Mouse (Mus musculus) urinary bladder, adult 2 months (tissue): Measurements from ENCODE around the gene Stard8. TPM values are rescaled to one million over a fixed set of nuclear protein-coding genes. Genes with fewer than 3 reads are reported as not detected.
A peak's percentile ranks its signal among the peaks of the same experiment; 100 is the strongest.
"Not testable (repeated sequence)": the region's sequence is repeated elsewhere in the genome, so short reads cannot be mapped to it uniquely, and the experiment has no call there.

Experiments used
- DNase-seq: peaks from one replicate; pipeline ENCODE4 v3.0.0; 2022; ENCODE audit warnings: low spot score
- polyA plus RNA-seq: library from polyadenylated mRNA; depleted of rRNA; stranded (reverse); fragments of >200 nt; gene quantifications from 2 replicates; pipeline ENCODE4 v1.2.3, GENCODE M21; 2012; rRNA removed

Stard8 gene
- 15.0 and 15.7 TPM in 2 replicates for polyA plus RNA-seq

DNA sequence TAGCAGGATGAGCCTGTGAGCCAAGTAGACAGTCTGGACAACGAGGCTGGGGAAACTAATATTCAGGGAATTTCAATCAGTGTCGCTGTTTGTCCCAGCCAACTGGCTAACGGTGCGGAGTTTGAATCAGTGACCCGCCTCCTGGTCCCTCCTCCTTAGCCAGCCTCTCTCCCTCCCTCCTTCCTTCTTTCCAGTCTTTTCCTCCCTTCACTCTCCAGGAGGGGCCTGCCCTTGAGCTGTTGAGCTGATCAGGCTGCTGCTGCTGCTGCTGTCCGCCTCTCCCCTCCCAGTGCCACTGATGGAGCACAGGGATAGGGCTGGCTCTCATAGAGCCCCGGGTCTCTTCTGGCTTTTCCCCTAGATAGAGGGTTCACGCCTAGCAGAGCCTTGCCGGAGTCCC, at the start of gene Stard8:
Gene Stard8 (plus strand): TSS at position 203 of the 400 bp plus-strand sequence.
- DNase-seq: no peak

DNA sequence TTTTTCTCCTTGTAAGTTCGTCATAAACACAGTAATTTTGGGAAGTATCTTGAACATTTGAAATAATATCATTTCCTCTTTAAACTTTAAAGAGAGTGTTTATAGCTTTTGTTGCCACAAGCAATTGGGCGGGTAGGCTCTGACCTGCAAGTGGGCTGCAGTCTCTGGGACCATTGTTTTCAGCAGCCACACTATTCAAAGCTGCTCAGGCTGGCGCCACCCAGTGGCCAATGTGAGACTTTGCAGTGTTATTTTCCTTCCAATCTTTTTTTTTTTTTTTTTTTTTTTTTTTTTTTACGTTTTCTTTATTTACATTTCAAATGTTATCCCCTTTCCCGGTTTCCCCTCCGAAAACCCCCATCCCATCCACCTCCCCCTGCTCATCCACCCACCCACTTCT, 49.1 kb upstream of the Stard8 start:
- no peak for DNase-seq

DNA sequence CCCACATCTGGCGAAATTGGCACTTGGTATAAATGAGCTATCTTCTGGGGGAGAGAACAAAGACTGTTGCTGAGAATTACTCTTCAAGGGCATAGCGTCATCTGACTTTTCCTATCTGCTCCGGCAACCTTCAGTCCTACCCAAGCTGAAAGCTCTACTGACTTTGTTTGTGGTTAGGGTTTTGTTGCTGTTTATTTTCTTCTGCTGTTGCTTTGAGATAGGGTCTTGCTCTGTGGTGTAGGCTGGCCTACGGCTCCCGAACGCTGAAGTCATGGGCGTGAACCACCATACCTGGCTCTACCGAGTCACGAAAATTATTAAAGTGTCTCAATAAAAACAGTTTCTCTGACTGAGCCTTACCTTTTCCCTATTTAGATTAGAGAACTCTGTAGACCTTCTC, 44.8 kb upstream of the Stard8 start:
- no peak for DNase-seq

DNA sequence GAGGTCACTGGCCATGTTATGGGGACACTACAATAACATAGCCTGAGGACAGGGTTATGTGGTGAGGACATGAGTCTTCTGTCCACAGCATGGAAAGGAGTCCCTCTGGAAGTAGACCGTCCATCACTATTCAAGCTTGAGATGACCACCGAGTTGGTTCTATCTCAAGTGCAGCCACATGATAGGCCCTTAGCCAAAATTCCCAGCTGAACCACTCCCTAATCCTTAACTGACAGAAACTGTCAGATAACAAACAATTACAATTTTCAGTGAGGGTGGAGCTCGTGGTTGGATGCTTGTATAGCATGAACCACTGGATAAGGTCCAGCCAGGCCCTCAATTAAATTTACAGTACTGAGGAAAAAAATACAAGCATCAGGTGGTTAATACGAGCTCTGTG, 44.0 kb upstream of the Stard8 start:
- no peak for DNase-seq

DNA sequence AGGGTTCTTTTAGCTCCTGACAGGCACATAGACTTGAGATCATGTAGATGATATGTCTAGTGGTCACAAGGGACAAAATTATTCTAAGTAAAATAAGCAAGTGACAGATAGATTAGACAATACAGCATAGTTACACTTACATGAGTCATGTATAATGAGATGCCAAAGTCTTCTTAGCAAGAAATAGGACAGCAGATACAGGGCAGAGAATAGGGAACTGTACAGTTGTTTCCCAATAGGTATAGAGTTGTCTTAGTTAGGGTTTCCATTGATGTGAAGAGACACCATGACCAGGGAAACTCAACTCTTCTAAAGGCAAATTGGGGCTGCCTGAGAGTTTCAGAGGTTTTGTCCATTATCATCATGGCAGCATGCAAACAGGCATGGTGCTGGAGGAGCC, 39.3 kb upstream of the Stard8 start:
- no peak for DNase-seq

DNA sequence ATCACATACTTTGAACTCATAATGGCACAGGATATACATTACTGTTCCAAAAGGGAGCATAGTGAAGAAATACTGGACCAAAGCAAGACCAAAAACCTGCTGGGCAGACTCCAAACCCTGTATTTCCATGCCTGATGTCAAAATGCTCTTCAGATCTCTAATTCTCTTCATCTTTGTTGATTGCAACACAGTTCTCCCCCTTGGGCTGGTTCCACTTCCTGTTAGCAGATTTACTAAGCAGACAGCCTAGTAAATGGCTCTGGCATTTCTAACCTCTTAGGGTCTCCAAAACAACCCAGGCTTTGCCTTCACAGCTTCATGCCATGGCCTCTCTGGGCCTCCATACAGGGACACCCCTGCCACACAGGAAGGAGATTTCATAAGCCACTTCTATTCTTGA, 38.5 kb upstream of the Stard8 start:
- DNase-seq: no peak

DNA sequence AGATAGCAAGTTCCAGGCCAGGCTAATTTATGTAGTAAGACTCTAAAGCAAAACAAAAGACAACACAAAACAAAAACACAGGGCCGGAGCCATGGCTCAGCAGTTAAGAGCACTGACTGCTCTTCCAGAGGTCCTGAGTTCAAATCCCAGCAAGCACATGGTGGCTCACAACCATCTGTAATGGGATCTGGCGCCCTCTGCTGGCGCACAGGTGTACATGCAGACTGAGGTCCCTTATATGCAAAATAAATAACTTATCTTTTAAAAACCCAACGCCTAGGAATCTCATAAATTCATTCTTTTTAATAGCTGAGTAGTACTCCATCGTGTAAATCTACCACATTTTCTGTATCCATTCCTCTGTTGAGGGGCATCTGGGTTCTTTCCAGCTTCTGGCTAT, 16.4 kb upstream of the Stard8 start:
- DNase-seq: not testable (repeated sequence)

DNA sequence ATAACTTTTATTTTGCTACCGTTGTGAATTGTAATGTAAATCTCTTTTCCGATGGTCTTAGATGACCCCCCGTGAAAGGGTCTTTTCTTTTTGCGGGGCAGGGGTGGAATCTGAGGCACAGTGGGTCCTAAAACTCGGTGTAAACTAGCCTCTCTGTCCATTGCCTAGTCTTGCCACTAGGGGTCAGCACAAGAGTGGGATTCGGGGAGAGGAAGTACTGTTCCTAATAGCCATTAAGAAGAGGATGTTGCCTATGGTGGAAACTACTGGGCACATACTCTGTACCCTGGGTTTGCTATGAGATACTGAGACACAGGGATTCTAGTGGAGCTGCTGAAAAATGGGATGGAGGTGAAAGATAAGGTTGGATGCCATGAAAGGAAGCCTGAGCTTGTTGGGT, 13.5 kb upstream of the Stard8 start:
- no peak for DNase-seq

DNA sequence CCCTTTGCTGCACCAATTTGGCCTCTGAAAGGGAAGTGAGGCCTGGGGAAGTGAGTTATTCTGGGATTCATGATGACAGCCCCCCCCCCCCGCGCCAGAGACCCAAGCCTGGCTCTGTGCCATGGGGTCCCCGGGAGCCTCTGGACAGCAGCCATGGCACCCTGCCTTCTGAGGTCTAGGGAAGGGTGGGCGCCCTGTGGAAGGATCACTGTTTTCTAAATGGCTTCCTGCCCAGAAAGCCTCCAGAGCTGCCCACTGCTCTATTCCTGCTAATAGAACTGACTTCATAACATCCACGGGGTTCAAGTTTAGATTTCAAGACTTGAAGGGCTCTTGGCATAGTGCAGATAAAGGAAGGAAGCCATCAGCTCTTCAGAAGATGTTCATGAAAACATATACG, 983 bp upstream of the Stard8 start:
- DNase-seq: no peak

DNA sequence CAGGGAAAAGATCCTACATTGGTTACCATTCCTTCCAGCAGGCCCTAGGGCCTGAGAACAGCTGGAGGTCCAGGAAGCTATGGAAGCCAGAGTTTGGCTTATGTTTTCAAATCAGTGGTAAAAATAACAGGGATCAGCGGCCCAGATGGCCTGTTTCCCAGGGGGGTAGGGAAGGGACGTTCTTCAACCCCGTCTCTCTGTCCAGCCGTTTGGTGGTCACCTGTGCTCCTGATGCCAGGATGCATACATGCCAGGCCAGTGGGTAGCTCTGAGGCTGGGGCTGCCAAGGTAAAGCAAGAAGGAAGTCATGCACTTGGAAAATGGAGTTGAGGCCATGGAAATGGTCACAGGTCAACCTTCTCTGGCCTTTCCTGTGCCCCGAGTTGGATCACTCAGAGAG, 7.5 kb downstream of the Stard8 start:
- no peak for DNase-seq

DNA sequence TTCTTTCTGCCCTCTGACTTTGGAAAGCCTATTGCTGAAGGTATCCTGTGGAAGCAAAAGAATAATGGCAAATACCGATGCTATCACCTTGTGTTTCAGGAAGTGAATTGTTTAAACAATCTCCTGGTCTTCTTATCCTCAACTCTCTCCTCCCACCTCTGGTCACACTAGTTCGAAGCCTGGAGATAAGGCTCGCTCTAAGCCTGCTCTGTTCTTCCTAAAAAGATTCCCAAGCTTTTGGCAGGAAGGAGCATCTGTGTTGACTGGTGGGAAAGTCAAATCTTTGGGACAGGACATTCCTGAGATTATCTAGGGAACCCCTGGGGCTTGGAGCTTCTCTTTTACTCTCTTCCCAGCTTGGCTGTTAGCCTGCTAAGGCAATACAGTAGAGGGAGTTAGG, 8.2 kb downstream of the Stard8 start:
- no peak for DNase-seq

DNA sequence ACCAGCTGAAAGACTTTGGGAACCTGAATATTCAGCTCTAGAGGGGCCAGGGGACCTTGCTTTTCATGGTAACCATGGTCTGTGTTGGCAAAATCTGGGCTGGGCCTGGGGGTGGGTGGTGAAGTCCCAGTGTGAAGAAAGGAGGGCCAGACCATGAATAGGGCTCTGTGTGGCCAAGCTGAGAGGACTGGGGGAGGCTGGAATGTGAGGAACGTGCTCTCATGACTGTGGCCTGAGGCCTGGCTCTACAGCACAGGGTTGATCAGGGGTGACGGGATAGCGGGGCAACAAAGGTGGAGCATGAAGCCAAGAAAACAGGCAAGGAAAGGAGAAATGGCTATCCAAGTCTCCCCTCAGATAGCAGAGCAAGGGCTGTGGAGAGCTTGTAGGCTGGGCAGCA, 9.4 kb downstream of the Stard8 start:
- no peak for DNase-seq

DNA sequence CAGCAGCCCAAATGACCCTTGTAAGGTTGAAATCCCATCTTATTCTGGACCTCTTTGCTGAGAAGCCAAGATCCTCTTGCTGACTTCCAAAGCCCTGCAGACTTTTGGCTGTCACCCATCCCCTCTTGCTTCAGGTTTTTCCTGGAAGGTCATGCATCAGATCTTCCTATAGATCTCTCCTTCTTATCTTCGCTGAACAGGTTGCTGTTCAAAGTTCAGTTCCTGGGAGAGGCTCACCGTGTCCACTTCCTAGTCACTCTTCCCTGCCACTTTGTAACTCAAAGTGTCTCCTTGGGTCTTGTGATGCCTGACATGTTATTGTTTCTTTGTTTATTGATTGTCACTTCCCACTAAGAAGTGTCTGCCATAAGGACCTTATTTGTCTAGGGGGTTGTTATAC, 12.7 kb downstream of the Stard8 start:
- no peak for DNase-seq

DNA sequence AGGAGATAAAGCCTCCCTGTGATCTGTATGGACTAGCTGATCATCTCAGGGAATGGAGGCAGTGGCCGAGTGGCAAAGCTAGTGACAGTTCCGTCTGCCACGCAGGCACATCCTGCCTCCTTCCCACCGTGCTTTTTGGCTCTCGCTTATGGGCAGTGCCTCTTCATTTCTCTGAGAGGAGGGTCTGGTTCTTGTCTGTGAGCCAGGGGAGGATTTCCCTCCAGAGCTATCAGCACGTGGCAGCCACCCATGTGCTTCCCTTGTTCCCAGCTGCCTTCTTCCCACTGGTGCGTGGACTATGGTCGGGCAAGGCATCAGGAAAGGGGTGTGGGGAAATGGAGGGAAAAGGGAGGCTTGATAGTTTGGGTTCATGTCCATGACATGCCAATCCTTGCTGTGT, 13.9 kb downstream of the Stard8 start:
- DNase-seq: no peak

DNA sequence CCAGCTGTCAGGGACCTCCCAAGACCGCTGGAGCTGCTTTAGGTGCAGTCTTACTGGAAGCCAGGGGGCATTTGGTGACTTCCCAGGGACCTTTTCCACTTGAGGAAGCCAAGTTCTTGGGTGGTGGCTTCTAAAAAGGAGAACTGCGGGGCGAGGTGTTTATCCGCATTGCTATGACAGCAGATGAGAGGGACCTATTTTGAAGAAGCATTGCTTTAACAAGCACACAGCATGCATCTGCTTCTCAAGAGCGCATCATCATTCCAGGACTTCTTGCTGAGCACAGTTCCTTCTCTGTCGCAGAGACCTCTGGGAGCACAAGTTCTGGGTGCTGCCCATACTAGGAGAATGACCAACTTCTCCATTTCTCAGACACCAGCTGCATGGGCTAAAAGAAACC, 14.8 kb downstream of the Stard8 start:
- no peak for DNase-seq

DNA sequence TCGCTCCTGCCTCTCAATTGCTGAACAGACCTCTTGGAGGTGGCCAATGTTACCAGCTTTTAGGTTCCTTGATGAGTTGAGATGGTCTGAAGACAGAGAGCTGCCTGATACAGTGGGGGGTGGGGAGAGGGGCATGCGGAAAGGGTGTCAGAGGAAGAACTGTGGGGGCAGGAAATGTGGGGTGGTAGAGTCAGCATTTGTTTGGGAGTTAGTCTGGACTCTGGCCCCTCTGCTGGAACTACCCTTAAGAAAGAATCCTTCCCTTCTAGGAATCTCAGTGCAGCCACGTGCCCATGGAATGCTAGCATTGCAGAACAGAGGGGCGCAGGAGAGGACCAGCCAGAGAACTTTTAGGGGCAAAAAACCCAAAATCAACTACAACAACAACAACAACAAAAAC, 16.3 kb downstream of the Stard8 start:
- DNase-seq: no peak

DNA sequence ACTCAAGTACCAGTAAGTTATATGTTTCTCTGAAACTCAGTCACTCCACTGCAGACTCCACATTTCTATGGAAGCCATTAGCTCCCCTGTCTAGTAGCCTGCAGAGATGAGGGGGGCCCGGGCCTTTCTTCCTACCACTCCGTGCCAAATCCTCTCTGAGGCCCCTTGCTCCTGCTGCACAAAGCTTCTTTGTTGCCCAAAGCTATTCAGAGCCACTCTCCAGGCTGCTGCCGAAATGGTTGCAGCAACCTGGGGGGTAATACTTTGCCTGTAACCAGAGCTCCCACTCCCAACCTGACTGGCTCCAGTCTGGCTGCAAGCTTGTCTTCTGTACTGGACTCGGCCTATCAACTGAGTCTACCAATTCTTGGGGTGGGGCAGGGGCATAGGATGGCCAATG, 17.2 kb downstream of the Stard8 start:
- DNase-seq: no peak

DNA sequence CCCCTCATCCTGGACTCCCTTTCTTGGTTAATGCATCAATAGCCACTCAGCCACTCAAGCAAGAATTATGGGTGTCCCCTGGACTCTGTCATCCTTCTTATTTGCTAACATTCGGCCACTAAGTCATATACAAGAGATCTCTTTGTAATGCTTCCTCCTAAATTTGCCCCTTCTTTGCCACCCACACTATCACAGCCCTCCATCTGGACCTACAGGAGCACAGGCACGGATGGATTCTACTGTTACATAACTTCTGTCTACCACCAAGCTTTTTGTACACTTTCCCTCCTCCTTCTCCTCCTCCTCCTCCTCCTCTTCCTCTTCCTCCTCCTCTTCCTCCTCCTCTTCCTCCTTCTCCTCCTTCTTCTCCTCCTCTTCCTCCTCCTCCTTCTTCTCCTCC, 18.5 kb downstream of the Stard8 start:
- no peak for DNase-seq

DNA sequence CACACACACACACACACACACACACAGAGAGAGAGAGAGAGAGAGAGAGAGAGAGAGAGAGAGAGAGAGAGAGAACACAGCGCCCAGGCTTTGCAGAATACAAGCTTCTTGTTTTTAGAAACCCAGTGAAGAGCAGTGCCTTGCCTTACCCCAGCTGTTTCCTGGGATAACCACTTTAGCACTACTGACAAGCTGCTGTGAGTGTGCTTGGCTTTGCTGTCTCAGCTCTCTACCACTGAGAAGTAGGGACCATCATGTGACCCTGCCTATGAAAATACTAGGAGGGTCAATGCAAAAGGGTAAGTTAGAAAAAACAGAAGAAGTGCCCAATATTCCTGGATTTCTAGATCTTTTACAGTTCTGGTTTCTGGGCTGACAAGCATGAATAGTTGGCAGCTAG, 20.9 kb downstream of the Stard8 start:
- DNase-seq: no peak

DNA sequence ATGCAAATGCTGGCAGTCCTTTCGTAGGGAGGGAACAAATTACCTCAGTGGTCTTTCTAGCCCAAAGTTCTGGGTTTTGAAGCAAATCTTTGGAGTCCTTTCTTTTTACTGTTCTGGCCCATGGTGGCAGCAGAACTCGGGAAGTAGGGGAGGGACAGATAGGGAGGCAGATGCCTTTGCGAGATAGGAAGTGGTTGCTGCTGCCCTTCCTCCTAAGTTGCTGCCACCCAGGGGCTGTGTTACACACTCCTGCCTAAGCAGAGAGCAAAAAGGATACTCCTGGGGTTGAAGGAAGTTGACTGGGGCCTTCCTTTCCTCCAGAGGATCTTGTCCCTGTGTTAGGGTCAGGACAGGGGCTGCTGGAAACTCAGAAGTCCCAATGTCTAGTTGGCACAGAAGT, 32.4 kb downstream of the Stard8 start:
- DNase-seq: no peak

DNA sequence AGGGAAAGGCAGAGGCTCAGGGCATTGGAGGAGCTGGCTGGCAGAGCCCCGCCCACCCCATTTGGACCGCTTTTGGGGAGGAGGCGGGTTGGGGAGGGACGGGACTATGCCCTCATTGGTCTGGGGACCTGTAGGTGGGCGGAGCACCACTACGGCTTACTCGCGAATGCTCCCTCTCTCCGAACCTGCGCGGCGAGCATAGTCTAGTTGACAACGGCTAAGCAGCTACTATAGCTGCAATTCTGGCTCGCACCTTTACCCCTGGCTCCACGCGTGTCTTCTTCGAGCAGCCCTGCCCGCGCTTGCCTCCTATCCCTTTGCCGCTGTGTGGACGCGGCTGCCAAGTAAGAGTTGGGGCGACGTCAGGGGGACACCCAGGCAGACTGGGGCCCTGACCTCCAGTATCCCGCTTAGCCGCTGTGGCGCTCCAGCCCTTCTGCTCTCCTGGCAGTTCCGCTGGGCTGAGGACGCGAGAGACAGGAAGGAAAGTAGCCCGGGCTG, 39.5 kb downstream of the Stard8 start:
- peak; percentile 50 for DNase-seq

DNA sequence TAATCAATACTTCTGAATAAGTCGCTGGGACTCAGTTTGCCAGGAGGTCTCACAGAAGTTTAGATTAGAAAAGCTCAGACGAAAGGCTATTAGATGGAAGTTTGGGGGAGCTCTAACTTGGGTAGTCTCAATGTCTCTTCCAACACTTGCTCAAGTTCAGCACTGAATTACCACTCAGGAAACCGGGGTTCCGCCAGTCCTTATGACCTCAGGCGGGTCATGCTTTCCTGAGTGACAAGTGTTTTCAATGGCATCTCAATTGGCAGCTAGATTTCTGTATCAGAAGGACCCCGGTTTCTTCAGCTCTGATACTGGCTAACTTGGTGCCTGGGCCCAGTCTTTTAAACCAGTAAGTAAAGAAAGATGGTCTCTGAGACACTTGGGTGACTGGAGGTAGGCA, 40.2 kb downstream of the Stard8 start:
- no peak for DNase-seq

DNA sequence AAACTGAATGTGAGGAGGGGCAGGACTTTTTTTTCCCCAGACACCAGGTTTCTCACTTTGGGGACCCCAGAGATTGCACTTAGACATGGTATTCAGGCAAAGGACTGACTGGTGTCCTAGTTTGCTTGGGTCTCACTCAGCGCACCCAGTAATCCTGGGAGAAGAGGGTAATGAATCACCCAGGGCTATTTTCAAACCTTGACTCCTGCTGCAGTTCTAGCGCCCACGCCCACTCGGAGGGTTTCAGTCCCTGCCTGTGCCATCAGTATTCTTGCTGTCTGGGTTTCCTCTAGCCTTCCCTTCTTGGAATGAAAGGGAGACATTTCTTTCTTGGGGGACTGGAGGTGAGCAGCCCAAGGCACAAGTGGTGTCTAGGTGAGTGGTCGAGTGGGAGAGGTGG, 40.7 kb downstream of the Stard8 start:
- no peak for DNase-seq

DNA sequence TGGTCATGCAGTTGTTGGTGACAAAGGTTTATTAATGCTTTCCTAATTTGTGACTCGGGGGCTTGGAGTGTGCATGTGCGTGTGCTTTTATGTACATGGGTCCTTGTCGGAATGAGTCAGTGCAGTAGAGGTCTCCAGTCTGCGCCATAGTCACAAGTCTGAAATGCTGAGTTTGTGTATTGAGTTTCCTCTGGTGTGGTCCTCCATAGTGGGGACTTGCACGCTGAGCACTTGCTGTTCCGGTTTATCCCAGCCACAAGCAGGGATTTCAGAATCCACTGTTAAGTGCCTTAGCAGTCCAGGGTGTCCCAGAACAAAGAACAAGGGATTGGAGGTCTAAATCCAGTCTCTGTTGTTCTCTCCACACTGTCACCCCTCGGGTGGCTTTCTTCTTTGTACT, 42.3 kb downstream of the Stard8 start:
- DNase-seq: no peak
